Mouse (Mus musculus) heart, adult 2 months (tissue): Measurements from ENCODE around the gene Rcor3.

Source experiments
- CTCF ChIP-seq: fragments of 200-600 bp; IDR thresholded peaks from 2 replicates; pipeline ENCODE4 v1.8.1; 2022; ENCODE audit warnings: antibody characterized with exemption, mild to moderate bottlenecking, moderate library complexity
- POLR2A ChIP-seq: fragments of 200-500 bp; IDR thresholded peaks from 2 replicates; pipeline ENCODE4 v1.6.1; 2011; ENCODE audit warnings: mild to moderate bottlenecking, low read depth, low read length, control low read depth; ENCODE audit not compliant: insufficient read depth

- TF ChIP-seq CTCF, result no peak
- TF ChIP-seq POLR2A, result no peak
These were observed 51.4 kb downstream of the Rcor3 start for GRCm38 (mm10) chr1:192086279-192087037.
